Mouse (Mus musculus) hindlimb bud, embryonic 11.5 days (tissue): Measurements from ENCODE around the gene Polr2l.

Experiments used
- DNase-seq: peaks from one replicate; pipeline ENCODE4 v3.0.0-alpha.2; 2012; ENCODE audit warnings: low read depth, low spot score; ENCODE audit errors: extremely low spot score

Gene Polr2l

GRCm38 (mm10) chr7:141468522-141469211, 6.3 kb downstream of the Polr2l start:
- DNase-seq = no peak

DNA sequence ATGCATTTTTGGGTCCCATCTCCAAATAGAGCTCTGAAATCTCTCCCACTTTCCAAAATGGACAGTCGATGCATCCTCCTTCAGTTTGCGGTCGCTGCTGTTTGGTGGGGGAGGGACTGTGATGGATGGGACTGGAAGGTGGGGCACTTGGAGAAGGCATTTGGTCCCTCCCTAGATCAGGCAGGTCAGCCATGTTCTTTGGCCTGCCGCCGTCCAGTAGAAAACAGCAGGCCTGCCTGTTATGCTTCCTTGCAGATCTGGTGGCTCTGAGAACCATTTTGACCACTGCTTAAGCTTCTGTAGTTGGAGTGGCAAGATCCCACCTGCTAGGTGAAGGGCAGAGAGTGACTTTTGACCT, 6.8 kb downstream of the Polr2l start:
- no peak for DNase-seq

- no peak for DNase-seq
Measured at GRCm38 (mm10) chr7:141467230-141468030, 7.5 kb downstream of the Polr2l start, which contains the start of gene Cd151. Gene Cd151, plus strand, starts transcription at chr7:141467392.

GRCm38 (mm10) chr7:141466607-141467148, 8.3 kb downstream of the Polr2l start:
- DNase-seq = no peak

DNA sequence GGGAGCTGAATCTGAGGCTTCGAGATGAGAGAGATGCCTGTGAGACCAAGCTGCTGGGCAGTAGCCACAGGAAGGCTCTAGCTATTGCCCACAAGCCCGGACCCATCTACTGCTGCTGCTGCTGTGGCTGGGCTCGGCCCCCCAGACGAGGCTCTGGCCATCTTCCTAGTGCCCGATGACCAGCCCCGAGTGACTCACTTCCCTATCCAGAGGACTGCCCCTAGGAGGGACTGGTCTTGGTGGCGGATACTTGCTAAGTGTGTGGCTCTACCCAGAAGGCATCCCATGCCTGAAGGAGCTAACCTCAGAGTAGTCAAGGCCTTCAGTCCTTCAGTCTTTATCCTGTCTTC, 8.9 kb downstream of the Polr2l start:
- DNase-seq = no peak

DNA sequence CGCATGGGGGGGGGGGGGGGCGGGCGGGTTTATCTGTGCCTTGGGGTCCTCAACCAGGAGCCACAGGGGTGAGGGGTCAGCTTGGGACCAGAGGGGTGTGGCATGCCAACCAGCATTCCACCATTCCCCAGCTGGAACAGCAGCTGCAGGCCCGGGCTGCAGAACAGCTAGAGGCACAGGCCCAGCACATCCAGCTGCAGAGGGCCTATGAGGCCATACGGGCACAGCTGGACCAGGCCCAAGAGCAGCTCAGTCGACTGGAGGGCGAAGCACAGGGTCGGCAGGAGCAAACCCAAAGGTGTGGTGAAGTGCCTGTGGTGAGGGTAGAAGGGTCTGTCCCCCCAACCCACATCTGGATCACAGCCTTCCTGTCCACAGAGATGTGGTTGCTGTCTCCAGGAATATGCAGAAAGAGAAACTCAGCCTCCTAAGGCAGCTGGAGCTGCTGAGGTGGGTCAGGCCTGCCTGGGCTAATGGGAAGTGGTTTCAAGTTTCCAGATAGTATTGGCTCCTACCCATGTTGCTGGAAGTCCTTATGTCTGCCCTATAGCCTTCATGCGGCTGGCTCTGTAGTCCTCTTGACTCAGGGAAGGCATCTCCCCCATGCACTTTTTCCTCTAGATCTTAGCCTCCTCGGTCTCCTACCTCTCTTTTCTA, 9.4 kb downstream of the Polr2l start:
- no peak for DNase-seq

GRCm38 (mm10) chr7:141464603-141465201, 10.2 kb downstream of the Polr2l start:
- DNase-seq = no peak

- no peak for DNase-seq
Measured at GRCm38 (mm10) chr7:141463824-141464602, 10.9 kb downstream of the Polr2l start.

DNA sequence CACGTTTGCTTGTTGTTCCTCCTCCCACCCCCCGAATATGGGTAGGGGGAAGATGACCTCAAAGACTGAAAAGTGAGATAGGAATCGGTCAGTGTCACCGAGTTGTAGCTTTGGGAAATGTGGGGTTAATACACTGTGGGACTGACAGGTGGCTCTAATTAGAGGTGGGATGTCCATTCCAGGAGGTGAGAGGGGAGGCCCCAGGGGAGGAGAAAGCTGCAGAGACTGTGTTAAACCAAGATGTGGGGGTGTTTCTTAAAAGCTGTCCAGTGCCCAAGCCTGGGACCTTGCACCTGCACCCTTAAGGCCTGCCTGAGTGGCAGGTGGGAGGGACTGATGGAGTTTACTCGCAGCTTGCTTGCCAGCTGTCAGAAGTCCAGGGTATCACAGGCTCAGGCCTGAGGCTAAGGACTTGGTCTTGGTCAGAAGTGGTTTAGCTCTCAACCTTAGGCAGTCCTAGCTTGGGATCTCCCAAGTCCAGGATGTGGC, 12.6 kb downstream of the Polr2l start:
- no peak for DNase-seq

DNA sequence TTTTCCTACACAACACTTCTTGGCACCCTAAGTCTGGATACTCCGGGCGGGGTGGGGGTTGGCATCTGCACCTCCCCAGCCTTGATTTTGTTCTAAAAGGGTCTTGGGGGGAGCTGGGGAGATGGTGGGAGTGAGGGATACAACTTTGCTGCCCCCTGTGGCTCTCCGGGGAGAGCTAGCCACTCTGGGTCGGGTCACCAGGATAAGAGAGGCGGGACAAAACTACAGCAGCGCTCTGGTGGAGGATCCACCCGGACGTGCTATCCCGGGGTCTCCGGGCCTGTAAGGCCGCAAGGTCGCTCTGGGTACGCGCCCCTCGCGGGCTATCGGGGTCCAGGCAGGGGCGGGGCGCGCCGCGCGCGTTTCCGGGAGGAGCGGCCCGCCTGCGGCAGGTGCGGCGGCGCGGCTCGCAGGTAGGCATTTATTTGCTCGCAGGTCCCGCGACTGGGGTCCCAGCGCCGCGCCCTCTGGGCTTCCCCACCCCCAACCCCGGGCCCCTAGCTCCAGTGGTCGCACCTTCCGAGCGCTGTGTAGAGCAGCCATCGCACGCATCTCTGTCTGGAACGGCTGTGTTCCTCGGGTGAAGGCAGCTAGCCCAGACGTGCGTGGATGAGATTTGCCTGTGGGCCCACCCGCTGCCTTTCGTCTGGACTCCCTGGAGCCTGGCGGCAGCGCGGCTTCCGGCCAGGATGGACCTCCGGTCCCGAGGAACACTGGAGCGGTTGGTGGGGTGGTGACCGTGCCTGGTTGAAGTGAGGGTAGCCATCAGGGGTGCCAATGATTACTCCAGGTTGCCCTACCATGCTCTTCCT, 13.2 kb downstream of the Polr2l start:
- DNase-seq = no peak

DNA sequence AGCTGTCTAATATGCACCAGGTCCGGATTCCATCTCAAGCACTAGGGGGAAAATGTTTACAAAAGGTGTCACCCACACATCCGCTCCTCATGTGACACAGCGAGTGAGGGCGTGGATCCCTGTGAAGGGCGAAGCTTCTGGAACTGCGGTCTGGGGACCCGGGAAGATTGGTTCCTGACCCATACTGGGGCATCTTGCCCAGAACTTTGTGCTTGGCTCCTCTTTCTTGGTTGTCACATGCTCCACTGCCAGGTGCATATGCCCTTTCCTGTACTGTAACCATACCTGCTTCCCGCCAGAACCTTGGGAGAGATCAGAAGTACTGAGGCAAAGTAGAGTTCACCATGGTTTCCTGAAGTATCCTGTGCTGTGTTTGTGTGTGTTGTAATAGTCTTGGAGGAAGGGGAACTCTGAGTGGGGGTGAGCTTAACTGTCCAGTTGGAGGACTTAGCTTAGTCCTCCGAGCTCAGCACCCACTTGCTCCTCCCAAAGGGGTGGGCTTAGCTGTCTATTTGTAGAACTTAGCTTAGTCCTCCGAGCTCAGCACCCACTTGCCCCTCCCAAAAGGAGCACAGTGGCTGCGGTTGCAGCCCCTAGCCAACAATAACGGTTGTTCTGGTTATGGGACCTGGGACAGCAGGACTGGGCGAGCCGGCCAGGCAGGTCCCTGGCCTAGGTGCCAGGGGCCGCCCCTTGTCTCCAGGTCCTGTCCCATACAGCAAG, 14.4 kb downstream of the Polr2l start, which contains the start of gene Cracr2b:
Gene Cracr2b, plus strand, starts transcription at position 704 of the 723 bp plus-strand sequence.
- no peak for DNase-seq

GRCm38 (mm10) chr7:141460001-141460390, 14.9 kb downstream of the Polr2l start:
- DNase-seq = no peak

GRCm38 (mm10) chr7:141459301-141459711, 15.6 kb downstream of the Polr2l start:
- DNase-seq = no peak

- DNase-seq = no peak
Measured at GRCm38 (mm10) chr7:141458661-141459060, 16.3 kb downstream of the Polr2l start.

GRCm38 (mm10) chr7:141457986-141458660, 16.8 kb downstream of the Polr2l start:
- no peak for DNase-seq

GRCm38 (mm10) chr7:141457236-141457635, 17.7 kb downstream of the Polr2l start:
- no peak for DNase-seq

DNA sequence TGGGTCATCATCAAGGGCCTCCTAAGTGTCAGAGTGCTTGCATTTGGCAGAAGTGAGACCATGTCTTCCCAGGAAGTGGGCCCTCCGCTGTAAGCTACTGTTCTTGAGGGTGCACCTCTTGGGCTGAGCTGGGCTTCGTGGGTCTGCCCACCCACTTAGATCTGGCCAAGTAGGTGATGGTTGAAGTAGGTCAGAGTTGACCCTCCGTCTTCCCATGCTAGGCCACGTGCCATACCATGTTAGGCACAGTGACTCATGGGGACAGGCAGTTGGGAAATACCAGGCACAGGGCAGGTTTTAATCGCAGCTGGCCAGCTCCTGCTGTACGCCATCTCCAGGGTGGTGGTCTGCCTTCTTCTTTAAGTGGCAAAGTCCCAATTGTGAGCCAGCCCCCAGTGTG, 18.2 kb downstream of the Polr2l start:
- no peak for DNase-seq

DNA sequence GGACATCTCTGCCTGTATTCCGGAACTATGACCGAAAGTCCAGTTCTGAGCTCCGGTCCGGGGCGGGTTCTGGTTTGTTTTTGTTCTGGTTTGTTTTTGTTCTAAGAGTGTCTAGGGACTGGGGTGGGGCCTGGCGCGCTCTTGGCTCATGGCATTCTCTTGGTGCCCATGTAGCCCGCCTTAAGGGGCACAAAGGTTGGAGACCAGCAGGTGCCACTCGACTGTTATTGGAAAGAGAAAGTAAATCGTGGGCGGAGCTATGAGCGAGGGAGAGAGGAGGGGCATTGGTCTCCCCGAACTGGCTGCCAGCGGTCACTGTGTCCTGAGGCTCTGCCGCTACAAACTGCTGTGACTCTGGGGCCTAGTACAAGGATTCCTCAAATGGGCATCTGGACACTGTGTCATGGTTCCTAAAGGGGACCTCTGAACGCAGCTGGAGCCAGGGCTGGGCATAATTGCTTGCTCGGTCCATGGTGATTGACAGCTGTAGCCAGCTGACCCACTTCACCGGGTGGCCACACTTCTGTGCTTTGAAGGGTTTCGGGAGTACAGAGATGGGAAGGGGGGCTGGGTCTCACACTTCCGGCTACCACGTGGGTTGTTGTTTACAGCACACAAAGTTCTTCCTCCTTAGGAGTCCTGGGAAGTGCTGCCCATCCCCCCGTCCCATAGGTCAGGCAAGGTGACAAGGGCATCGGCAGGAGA, 19.2 kb downstream of the Polr2l start:
- no peak for DNase-seq
